Mouse (Mus musculus) A20 (cell line): ENCODE results near the gene Sh3bp4.

ENCODE experiments used
- DNase-seq: peaks from one replicate; pipeline ENCODE4 v3.0.0-alpha.2; 2011; ENCODE audit warnings: low read depth, low spot score

The Sh3bp4 gene

GRCm38 (mm10) chr1:89092442-89092991, 22.3 kb downstream of the Sh3bp4 start:
- DNase-seq, result no peak

DNA sequence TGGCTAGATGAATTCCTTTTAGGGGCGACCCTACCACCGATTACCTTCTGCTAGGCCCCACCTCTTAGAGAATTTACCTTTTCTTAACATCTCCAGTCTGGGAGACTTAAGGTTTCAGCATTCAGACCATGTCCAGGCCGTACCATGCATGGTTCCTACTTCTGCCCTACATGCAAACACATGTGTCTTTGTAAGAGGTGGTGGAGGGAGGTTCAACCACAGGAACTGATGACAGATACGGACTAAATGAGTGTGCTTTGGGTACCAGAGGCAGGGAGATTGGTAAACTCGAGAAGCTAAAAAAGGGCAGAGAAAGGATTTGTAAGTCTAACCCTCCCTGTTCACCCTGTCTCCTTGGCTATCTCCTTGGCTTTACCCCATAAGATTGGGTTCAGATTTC, 23.5 kb downstream of the Sh3bp4 start:
- DNase-seq, result no peak

DNA sequence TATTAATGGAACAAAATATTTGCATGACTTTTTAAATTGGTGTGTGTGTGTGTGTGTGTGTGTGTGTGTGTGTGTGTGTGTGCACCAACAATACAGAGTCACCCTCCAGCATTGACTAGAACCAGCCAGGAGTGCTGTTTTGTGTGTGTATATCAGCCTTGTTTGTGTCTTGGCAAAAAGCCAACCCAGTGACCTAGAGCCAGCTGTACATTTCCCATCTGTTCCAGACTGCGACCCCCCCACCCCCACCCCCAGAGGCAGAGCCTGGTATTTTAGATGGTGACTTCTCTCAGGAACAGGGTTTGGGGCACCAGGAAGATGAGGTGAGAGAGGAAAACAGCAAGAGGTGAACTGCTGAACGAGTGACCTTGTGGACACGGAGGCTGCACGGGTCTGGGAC, 24.2 kb downstream of the Sh3bp4 start:
- no peak for DNase-seq

DNA sequence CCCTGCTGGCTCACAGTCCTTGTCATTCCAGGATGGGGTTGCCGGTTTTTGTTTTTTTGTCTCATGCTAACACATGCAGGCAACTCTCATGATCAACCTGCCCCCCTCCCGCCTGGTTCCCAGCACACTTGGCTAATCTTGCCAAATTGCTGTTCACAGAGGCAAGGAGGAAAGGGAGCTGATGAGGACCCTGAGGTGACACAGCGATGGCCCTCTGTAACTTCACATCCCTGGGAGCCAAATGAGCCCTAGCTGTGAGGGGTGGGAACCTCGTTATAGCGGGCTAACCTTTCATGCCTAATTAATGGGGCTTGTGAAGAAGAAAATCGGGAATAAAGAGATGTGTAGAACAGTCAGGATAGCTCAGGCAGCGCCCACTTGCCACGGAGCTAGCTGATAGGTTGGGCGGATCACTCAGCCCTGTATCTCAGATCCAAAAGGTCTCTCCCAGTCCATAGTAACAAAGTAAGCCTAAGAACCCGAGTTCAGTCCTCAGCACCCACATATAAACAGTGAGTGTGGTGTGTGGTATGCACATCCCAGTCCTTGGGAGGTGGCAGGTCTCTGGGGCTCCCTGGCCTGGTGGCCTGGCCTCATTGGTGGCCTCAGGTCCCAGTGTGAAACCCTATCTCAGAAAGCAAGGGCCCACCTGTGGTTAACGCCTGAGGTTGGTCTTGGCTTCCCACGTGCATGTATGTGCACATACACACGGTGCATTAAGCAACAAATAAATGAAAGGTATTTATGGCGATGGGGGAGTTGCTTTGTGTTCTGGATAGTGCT, 25.6 kb downstream of the Sh3bp4 start:
- DNase-seq, result no peak

- no peak for DNase-seq
Observed at GRCm38 (mm10) chr1:89102231-89103003, 32.2 kb downstream of the Sh3bp4 start.

GRCm38 (mm10) chr1:89103004-89103263, 32.7 kb downstream of the Sh3bp4 start:
- DNase-seq, result no peak

GRCm38 (mm10) chr1:89103505-89103904, 33.3 kb downstream of the Sh3bp4 start:
- DNase-seq, result no peak

- DNase-seq, result no peak
Observed at GRCm38 (mm10) chr1:89104066-89104765, 34.0 kb downstream of the Sh3bp4 start.

GRCm38 (mm10) chr1:89105891-89106830, 35.9 kb downstream of the Sh3bp4 start:
- DNase-seq, result no peak

- DNase-seq, result no peak
Observed at GRCm38 (mm10) chr1:89107466-89107865, 37.3 kb downstream of the Sh3bp4 start.

DNA sequence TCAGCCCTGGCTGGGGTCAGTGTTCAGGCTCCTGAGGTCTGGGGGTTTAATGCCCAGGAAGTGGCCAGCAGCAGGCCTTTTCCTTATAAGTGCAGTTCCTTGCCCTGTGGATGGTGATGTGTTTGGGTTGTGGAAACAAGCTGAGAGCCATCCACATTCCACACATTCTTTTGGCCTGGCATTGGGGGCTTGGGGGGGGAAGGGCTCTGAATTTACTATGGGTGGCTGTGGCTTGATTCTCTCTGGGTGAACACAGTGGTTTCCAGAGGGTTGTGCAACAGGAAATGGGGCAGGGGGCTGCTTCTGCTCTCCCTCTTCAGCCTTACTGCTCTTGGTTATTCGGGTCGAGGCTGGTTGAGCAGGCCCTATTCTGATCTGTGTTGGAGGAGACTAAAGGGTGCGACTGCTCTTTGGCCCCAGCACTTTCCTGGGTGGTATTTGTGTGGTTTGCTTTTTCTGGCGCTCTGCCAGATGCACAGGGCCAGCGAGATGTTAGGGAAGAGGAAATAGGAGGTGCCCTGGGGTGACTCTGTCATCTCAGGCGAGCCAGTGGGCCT, 38.2 kb downstream of the Sh3bp4 start:
- no peak for DNase-seq

- no peak for DNase-seq
Observed at GRCm38 (mm10) chr1:89109767-89110166, 39.6 kb downstream of the Sh3bp4 start.

GRCm38 (mm10) chr1:89110767-89111534, 40.7 kb downstream of the Sh3bp4 start:
- DNase-seq, result no peak

- no peak for DNase-seq
Observed at GRCm38 (mm10) chr1:89112544-89112943, 42.3 kb downstream of the Sh3bp4 start.

DNA sequence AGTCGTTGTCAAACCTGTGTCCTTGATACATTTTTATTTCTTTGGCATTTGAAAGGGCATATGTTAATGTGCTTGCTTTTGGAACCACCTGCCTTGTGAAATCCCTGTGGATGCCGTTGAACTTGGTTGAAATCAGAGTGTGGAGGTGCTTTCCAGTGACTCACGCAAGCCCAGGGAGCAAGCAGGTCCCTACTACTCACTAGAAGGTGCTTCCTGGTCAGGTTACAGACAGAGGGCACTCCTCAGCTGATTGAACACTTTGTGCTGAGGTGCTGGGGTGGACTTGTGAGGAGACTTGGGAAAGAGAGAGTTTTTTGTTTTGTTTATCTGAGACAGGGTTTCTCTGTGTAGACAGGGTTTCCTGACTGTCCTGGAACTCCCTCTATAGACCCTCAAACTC, 43.5 kb downstream of the Sh3bp4 start:
- no peak for DNase-seq

DNA sequence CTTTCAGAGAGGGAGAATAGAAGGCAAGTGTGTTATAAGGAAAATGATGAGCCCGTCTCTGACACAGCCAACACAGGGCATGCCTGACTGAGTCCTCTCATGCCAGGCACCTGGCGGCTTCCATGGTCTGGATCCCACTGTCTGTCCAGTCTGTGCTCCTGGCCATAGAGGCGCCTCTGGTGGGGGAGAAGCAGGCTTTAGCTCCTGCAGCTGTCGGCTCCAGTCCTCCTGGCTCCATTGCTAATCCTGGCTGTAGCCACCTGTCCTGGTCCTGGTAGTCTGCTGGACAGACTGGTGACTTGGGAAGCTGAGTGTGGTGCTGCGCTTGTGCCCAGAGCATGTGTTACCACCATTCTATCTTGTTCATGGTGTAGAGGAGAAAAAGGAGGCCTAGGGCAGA, 46.8 kb downstream of the Sh3bp4 start:
- DNase-seq, result no peak

DNA sequence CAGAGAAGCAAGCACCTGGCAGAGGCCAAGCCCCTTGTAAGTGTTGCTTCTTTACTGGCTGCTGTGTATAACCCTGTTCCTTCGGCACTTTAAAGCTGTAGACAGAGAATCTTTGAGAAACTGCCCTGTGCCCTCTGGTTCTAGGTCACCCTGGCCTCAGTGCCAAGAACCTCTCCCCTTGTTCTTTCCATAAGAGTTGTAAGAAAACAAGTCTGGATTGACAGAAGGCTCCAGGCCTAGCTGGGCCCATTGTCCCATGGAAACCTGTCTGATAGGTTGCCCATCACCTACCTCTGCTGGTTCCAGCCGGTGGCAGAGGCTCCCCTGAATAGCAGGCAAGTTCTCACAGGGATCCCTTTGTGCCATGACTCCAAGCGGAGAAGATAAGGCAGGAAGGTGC, 47.9 kb downstream of the Sh3bp4 start:
- no peak for DNase-seq

GRCm38 (mm10) chr1:89118836-89119235, 48.6 kb downstream of the Sh3bp4 start:
- no peak for DNase-seq

DNA sequence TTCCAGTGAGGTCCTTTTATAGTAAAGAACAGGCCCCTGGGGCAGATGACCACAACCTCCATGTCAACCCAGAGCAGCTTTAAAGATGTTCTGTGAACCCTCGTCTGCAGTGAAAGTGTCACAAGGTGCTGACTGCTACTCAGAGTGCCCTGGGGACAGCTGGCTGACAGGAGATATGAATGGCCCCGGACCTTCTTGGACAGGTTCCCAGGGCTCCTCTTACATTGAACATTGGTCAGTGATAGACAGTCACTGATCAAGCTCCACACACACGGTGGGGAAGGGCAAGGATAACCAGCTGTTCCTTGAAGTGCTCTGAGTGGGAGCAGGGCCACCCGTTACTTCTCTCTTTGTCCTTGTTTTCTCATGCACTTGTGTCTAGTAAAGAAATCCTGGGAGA, 50.1 kb downstream of the Sh3bp4 start:
- no peak for DNase-seq

DNA sequence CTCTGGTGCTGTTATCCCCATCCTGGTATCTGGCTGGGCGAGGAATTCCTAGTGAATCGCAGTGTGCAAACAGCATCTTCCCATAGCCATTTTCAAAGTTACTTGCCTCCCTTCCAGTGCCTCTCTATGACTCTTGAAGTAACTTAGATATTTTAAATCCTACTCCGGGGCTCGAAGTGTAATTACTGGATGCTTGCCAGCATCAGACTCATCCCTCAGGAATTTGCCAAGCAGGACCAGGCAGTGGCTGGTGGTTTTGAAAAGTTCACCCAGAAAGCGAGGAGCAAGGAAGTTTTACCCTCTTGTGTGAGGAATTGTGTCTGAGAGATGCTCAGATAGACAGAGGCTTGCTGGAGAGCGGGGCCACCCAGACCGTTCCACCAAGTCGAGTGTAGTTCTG, 51.3 kb downstream of the Sh3bp4 start:
- no peak for DNase-seq
